Mouse (Mus musculus) left cerebral cortex, postnatal 4 days (tissue): Measurements from ENCODE around the gene Tspear. TPM values are rescaled to one million over a fixed set of nuclear protein-coding genes. Genes with fewer than 3 reads are reported as not detected.
"Not testable (repeated sequence)": the region's sequence is repeated elsewhere in the genome, so short reads cannot be mapped to it uniquely, and the experiment has no call there.

Experiments used
- DNase-seq: peaks from one replicate; pipeline ENCODE4 v3.0.0-alpha.2; 2022
- intact Hi-C: fragments of 180-260 bp; cut with DNase I; formaldehyde crosslinking; loops from one replicate; pipeline ENCODE4 v1.15.1; 2025
- total RNA-seq, 2 experiments: library from RNA; stranded (reverse); gene quantifications; 2 replicates each; pipeline ENCODE4 v1.2.3; 2021

Gene Tspear
- total RNA-seq, 2 experiments from 2014 or later, result not detected

GRCm38 (mm10) chr10:77709831-77710230 lies 23.5 kb downstream of the Tspear start:
- intact Hi-C loops, result no loop called here
- no peak for DNase-seq

- intact Hi-C loops, DNase-seq: not testable (repeated sequence)
These were observed 24.8 kb downstream of the Tspear start, which contains the start of gene Gm10024 for GRCm38 (mm10) chr10:77711157-77711556. Gene Gm10024 (plus strand): TSS chr10:77711457.

- intact Hi-C loops, result no loop called here
- DNase-seq, result no peak
These were observed 27.4 kb downstream of the Tspear start for GRCm38 (mm10) chr10:77713734-77714133.

- DNase-seq, result no peak
- intact Hi-C loops, result no loop called here
These were observed 29.1 kb downstream of the Tspear start, which contains the start of gene Gm10142 for GRCm38 (mm10) chr10:77715507-77715906. Gene Gm10142 (plus strand): TSS chr10:77715807.

GRCm38 (mm10) chr10:77720299-77720698 lies 33.9 kb downstream of the Tspear start, which contains the start of gene Krtap12-1:
Gene Krtap12-1 (plus strand): TSS chr10:77720599.
- intact Hi-C loops, result not testable (repeated sequence)

DNA sequence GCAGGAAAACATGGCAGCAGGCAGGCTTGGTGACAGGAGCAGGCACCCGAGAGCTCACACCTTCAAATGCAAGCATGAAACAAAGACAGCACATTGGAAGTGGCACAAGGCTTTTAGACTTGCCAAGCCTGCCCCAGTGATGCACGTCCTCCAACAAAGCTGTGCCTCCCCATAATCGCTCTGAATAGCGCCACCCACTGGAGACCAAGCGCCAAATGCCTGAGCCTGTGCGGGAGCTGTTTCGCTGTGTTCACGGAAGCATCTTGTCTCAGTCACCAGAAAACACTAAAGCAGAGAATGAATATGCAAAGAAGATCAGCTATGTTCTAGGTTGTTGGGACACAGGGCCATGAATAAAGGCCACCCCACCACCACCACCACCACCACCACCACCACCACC lies 38.5 kb downstream of the Tspear start:
- no peak for DNase-seq
- intact Hi-C loops, result no loop called here

More at GRCm38 (mm10) chr10:77720299-77720698, 33.9 kb downstream of the Tspear start, which contains the start of gene Krtap12-1:
- not testable (repeated sequence) for DNase-seq

DNA sequence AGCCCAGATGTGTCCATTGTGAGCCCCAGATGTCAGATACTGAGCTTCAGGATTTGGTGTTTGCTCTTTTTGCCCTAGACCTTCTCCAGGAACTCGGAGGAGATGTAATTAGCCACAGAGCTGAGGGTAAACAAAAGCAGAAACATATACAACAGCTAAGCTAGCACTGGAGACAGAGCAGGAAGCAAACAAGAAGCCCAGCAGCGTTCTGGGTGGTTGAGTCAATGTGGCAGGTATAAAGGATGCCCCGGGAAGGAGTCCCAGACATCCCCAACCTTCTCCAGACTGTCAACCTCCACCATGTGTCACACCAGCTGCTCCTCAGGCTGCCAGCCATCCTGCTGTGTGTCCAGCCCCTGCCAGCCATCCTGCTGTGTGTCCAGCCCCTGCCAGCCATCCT lies 39.8 kb downstream of the Tspear start, which contains the start of gene Gm10100:
TSS of gene Gm10100 (plus strand) at position 301 of the 400 bp plus-strand sequence.
- intact Hi-C loops, result no loop called here

DNA sequence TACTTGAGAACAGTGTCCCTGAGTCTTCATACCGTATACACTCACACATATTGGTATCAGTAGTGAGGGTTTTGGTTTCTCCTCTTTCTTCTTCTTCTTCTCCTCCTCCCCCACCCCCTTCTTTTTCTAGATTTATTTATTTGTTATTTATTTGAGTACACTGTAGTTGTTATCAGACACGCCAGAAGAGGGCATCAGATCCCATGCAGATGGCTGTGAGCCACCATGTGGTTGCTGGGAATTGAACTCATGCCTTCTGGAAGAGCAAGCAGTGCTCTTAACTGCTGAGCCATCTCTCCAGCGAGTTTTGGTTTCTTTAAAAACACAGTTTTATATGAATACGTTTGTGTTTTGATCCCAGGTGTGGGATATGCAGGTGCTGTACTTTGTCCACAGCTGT lies 41.9 kb downstream of the Tspear start:
- DNase-seq, result no peak
- intact Hi-C loops, result no loop called here

More for the DNA sequence above, 39.8 kb downstream of the Tspear start, which contains the start of gene Gm10100:
- DNase-seq, result no peak

DNA sequence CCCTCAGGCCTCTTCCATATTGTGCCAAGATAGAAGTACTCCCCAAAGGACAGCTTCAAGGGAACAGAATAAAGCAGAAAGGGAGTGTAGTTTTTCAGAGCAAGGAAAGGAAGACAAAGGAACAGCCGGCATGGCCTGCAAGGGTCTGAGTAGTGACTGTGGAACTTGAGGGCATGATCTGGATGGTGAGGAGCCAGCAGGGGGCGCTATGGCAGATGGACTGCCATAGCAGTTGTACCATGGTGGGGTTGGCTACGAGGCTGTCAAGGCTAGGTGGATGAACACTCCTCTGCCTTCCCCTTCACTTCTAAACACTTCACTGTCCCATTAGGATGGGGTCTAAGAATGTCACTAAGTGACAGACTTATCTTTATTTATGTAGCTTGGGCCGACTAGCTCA lies 42.9 kb downstream of the Tspear start:
- no peak for DNase-seq
- intact Hi-C loops, result no loop called here

- intact Hi-C loops, result no loop called here
These were observed 49.6 kb downstream of the Tspear start for GRCm38 (mm10) chr10:77735928-77736327.

GRCm38 (mm10) chr10:77738929-77739328 lies 52.6 kb downstream of the Tspear start:
- intact Hi-C loops, result no loop called here
- no peak for DNase-seq

More at GRCm38 (mm10) chr10:77735928-77736327, 49.6 kb downstream of the Tspear start:
- DNase-seq, result no peak

GRCm38 (mm10) chr10:77741924-77742688 lies 55.7 kb downstream of the Tspear start, which contains the start of gene Gm18596:
Gene Gm18596 (minus strand): TSS chr10:77742638.
- intact Hi-C loops, result not testable (repeated sequence)
- peak; percentile 62 for DNase-seq

- peak; percentile 38 for DNase-seq
- intact Hi-C loops, result not testable (repeated sequence)
These were observed 64.3 kb downstream of the Tspear start for GRCm38 (mm10) chr10:77750686-77751085.

- DNase-seq, intact Hi-C loops: not testable (repeated sequence)
These were observed 64.9 kb downstream of the Tspear start, which contains the start of gene Gm9736 for GRCm38 (mm10) chr10:77751254-77751653. Gene Gm9736 (minus strand): TSS chr10:77751354.

GRCm38 (mm10) chr10:77752312-77752711 lies 65.9 kb downstream of the Tspear start:
- intact Hi-C loops, DNase-seq: not testable (repeated sequence)

GRCm38 (mm10) chr10:77753448-77753847 lies 67.1 kb downstream of the Tspear start:
- intact Hi-C loops, result no loop called here
- no peak for DNase-seq

GRCm38 (mm10) chr10:77759582-77759981 lies 73.2 kb downstream of the Tspear start, which contains the start of gene Gm3233:
Gene Gm3233 (minus strand): TSS chr10:77759682.
- DNase-seq, intact Hi-C loops: not testable (repeated sequence)

DNA sequence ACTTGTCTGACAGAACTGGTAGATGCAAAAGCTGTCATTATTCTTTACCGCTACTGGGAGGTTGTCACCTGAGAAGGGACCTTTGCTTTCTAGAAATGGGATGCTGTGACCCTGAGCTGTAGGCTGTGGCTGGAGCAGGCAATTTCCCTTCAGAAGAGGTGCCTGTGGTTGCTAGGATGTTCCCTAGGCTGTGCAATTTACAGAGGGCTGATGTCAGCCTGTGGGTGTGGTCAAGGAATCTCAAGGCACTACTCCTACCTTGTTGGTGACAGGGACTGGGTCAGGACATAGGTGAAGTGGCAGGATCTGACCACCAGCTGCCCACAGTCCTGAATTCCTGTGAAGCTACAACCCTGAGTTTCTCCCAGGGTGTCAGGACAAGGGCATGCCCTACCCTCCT lies 83.4 kb downstream of the Tspear start:
- intact Hi-C loops, result no loop called here
- DNase-seq, result no peak

- intact Hi-C loops, DNase-seq: not testable (repeated sequence)
These were observed 84.9 kb downstream of the Tspear start, which contains the start of gene Gm3238 for GRCm38 (mm10) chr10:77771225-77771624. Gene Gm3238 (minus strand): TSS chr10:77771325.

DNA sequence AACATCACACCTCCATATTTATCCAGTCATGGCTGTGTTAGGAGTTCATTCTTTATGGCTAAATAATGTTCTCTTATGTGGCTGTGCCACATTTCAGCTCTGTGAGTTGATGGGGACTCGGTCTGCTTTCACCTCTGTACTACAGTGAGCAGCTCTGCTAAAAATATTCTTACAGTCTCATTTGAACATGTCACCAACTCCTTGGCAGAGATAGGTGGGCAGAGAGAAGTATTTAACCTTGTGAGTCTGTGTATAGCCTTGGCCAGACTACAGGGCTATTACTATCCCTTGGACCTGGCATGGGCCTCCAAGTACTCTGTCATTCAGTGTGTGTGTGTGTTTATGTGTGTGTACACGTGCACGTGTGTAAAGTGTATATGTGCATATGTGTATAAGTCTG lies 85.8 kb downstream of the Tspear start:
- intact Hi-C loops, DNase-seq: not testable (repeated sequence)

DNA sequence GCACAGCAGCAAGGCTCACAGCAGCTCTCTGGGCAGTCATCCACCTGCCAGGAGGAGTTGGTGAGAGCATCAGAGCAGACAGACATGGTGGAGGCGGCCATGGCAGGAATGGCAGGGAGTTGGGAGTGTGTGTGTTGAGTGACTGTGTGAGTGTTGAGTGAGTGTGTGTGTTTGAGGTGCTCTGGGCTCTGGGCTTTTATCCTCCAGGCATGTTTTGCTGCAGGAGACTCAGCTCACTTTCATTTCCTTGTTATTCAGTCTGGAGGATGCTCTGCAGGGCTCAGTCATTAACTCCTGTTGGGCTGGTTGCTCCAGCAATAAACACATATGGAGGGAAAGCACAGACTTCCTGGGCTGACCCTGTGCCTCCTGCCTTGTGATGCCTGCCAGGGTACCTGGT lies 90.5 kb downstream of the Tspear start, which contains the start of gene Gm7138:
TSS of gene Gm7138 (minus strand) at position 101 of the 400 bp plus-strand sequence.
- intact Hi-C loops, DNase-seq: not testable (repeated sequence)
